Mouse (Mus musculus): ENCODE data around the gene Gm19935.

Gm19935 gene

GRCm38 (mm10) chr8:90828987-90829740 lies 12.0 kb upstream of the Gm19935 start:
- no peak for DNase-seq

DNA sequence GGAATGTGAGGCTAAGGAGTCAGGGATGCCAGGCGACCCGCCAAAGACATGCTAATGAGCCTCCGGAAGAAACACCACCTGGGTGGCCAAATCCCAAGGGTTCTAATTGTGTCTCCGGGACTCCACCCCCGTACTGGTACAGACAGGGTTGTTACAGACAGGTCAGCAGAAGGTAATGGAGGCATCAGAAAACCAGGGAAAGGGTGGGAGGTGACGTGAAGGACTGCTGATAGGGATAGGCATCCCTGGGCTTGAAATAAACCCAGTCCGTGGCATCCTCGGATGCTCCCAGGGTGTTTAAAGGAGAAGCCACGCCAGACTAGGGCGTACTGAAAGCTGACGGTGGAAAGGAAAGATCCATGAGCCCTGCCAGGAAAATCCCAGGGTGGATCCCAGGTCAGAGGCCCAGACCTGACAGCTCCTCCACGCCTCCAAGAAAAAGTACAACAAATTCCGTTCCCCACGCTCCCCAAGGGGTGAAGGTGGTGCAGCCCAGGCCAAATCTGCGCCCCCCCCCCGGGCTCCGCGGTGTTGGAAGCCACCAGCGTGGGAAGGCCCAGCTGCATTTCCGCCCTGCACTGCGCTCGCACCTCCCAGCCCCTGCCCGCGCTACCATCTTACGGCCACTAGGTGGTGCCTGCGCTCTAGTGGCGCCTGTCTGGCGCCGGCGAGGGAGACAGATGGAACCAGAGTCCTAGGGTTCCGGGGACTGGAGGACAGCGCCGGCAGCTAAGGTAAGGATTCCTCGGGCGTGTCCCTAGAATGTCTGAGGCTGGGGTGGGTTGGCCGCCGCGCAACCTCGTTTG lies 11.2 kb upstream of the Gm19935 start, which contains the start of gene Chd9:
TSS of gene Chd9 (plus strand) at position 172 of the 806 bp plus-strand sequence.
- DNase-seq = peak; percentile 91 to 98

DNA sequence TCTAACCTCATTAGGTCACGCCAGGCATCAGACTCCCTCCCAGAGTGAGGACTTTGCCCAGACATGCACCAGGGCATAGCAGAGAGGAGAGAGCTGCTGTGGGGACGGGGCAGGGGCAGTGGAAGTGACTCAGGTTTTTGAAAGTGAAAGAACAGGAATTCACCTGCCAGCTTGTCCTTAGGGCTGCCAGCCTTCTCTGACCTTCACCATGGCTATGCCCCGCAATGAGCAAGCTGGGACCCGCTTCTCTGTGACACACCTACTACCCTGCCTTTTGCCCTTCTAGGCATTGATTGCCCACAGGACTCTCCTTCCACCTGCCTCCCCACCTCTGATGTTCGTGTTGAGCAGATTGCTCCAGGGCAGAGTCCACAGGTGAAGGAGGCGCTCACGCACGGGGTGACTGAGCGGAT lies 8.3 kb upstream of the Gm19935 start:
- DNase-seq = no peak

DNA sequence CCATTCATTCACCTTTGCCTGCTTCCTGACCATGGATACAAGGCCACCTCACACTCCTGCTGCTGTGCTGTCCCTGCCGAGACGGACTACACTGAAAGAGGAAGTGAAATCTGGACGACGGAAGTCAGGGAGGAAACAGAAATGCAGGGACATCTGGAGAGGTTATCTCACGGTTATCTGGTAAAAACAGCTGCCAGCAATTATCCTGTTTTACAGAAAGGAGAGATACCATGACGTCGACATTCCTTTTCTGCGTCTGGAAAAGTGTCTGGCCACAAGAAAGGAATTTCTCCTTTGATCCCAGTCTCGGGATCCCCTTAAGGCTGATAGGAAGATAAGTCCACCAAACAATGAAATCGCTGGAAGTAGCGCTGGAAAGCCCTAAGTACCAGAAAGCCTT lies 5.2 kb upstream of the Gm19935 start:
- DNase-seq = peak in 1 of 2 experiments; percentile 25

- DNase-seq = no peak
These were observed 3.1 kb upstream of the Gm19935 start for GRCm38 (mm10) chr8:90820321-90820696.

DNA sequence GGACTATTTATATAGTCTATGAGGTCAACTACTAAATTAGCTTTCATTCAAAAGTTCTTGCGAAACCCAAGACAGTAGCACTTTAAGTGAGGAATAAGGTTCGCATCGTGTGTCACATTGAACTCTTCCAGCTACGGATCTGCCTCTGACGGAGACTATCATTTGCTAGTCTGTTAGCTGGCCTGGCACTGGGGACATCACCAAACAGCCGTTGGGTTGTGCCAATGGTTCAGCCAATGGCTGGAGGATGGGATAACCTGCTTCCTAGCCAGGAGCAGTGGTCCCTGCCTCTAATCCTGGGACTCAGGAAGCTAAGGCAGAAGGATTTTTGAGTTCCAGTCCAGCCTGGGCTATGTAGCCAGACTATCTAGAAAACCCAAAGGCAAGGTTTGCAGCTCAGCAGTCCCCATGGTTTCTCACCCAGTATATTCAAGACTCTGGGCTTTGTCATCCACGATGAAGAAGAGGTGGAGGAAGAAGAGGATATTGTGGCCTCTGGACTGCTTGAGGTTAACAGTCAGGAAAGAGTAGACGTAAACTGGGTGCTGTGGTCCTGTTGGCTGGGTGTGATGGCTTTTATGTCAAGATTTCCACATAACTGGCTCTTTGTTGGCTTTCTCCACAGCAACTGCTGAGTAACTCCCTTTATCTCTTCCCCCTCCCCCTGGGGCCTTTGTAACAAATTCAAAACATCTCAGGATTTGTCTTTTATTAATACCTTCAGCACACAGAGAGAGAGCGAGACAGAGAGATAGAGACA lies 2.5 kb upstream of the Gm19935 start:
- DNase-seq = no peak

DNA sequence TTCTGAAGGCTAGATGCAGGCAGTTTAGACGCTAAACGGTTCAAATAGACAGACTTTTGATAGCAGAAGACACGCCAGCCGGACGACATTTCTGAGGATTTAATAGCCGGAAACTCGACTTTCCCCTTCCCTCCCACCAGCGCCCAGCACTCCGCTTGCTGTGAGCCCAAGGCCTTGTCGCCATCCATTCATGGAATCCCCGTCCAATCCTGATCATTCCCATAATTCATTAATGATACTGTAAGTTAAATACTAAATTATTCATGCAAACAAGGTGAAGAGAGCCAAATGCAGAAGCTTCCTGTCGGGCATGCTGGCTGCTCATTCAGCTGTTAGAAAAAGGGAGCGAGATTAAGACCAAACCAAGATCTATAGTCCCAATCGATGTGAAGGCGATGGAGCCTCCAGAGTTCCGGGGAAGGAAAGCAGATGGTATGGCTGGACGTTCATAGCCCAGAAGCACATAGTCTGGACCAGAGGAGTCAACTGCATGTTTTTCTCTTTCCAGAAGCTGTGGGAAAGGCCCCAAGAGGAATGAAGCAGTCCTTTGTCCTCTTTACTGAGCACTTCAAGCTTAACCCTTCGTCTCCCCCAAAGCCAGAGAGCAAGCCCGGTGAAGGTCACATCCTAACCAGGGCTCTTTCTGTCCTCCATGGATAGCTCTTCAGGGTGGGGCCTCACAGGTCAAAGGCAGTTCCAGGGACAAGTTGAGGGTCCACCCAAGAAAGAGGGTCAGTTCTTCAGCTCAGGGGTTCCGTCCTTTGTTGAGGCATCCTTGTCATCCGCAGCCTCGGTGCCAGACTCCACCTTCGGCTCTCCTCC lies 921 bp downstream of the Gm19935 start:
- no peak for DNase-seq

- no peak for DNase-seq
These were observed 3.4 kb downstream of the Gm19935 start for GRCm38 (mm10) chr8:90813602-90814320.

GRCm38 (mm10) chr8:90799473-90799872 lies 17.7 kb downstream of the Gm19935 start:
- no peak for DNase-seq

DNA sequence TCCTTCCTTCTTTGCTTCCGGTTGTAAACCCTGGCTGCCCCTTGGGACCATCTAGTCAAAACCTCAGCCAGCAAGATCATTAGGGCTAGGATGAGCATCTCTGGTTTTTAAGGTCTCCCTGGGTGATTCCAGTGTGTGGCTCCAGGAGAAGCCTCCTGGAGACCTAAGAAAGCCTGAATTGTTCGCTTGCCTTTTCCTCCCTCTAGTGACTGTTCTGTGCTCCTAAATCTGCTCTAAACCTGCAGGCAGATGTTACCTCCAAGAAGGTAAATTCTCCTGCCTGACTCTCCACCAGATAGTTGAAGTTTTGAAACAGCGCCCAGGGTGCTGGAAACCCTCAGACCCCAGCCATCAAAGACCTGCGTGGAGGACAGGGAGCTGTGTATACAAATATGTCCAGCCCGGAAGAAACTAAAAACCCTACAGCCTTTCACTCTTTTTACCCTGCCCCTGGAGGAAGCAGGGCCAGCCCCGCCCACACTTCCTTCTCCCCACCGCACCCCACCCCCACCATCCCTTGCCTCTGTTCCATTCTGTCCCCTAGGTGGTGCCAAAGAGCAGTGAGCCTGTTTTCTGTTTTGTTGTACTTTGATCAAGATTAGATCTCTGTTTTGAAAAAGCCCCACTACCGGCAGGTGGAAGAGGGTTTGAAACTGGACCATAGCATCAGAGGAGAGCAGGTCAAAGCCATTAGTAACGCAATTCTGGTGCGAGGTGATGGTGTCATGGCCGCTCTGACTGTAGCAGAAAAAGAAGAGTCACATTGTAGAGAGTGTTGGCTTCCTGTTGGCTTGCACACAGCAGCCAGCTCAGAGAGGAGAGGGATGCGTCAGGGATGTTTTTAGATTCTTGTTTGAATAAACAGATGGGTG lies 22.0 kb downstream of the Gm19935 start:
- peak; percentile 68 to 81 for DNase-seq

DNA sequence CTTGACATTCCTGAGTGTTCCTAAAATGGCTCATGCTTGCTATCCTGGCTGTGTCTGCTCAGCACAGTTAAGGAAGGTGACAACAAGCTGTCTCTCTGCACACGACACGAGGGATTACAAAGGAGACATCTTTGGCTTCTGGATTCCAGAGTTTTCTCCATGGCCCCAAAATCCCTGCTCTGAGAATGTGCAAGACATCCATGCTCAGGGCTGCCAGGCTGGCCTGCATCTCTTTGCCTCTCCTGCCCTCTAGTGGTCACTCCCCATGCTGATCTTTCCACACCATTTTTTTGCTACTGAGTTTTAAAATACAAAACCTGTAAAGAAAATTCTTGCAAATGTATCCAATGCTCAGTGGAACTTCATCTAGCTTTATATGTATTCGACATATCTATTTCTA lies 23.5 kb downstream of the Gm19935 start:
- peak; percentile 33 to 67 for DNase-seq

GRCm38 (mm10) chr8:90791616-90792015 lies 25.6 kb downstream of the Gm19935 start:
- DNase-seq = no peak

DNA sequence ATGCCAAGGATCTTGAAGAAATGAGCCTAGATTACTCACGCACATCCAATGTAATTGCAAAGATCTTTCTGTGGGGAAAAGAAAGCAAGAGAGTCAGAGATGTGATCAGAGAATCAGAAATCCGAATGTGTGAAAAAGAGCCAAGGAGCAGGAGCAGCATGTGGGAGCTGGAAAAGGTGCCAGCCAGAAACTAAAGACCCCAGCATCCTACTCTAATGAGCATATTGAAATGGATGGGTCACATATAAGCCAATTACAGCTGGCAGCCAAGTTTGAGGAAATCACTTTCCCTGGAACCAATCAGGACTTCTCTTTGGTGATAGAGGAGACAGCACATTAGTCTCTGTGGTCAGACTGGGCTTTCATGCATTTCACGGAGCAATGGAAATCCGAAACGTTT lies 47.4 kb downstream of the Gm19935 start:
- DNase-seq = no peak

Data from spleen, adult 18-20 months (tissue).